Mouse (Mus musculus) spleen, adult 2 months (tissue): ENCODE results near the gene Iscu. TPM values are rescaled to one million over a fixed set of nuclear protein-coding genes. Genes with fewer than 3 reads are reported as not detected.

Experiments used
- DNase-seq, 2 experiments: peaks; one replicate each; pipeline versions ENCODE4 v3.0.0 to v3.0.0-alpha.2; 2012 to 2021; ENCODE audit warnings: low spot score in 2 of 2, low read depth in 1 of 2
- H3K27ac ChIP-seq: fragments of 200-500 bp; 2 replicates; pipeline ENCODE4 v1.5.1; 2012; ENCODE audit warnings: low read length, inconsistent platforms; ENCODE audit not compliant: insufficient read depth
- H3K27me3 ChIP-seq: fragments of 200-500 bp; 2 replicates; pipeline ENCODE4 v1.6.1; 2012; ENCODE audit warnings: mild to moderate bottlenecking, moderate library complexity, low read length, inconsistent platforms; ENCODE audit not compliant: control insufficient read depth, insufficient read depth
- H3K36me3 ChIP-seq: fragments of 200-500 bp; 2 replicates; pipeline ENCODE4 v1.6.1; 2012; ENCODE audit warnings: mild to moderate bottlenecking, low read length, inconsistent platforms; ENCODE audit not compliant: control insufficient read depth, insufficient read depth
- H3K4me1 ChIP-seq: fragments of 200-500 bp; 2 replicates; pipeline ENCODE4 v1.6.1; 2011; ENCODE audit warnings: inconsistent platforms; ENCODE audit not compliant: control insufficient read depth, insufficient read depth, insufficient read length
- H3K4me3 ChIP-seq: fragments of 200-500 bp; 2 replicates; pipeline ENCODE4 v1.5.1; 2011; ENCODE audit warnings: mild to moderate bottlenecking, inconsistent platforms; ENCODE audit not compliant: insufficient read depth, insufficient read length; ENCODE audit errors: extremely low read depth
- CTCF ChIP-seq: fragments of 200-500 bp; IDR thresholded peaks from 2 replicates; pipeline ENCODE4 v1.5.1; 2011; ENCODE audit warnings: mild to moderate bottlenecking, inconsistent platforms; ENCODE audit not compliant: insufficient read depth, insufficient read length, insufficient replicate concordance; ENCODE audit errors: extremely low read depth
- POLR2A ChIP-seq: fragments of 200-500 bp; IDR thresholded peaks from 2 replicates; pipeline ENCODE4 v1.6.1; 2011; ENCODE audit warnings: low read depth, low read length, inconsistent platforms
- WGBS: fragments of 180-500 bp; shearing (Covaris S2); methylation state at CpG from one replicate; pipeline ENCODE4 v1.1.7; 2018; 5-methylcytosine and 5-hydroxymethylcytosine counted together
- polyA plus RNA-seq: library from polyadenylated mRNA; depleted of rRNA; stranded (reverse); fragments of >200 nt; gene quantifications from 2 replicates; pipeline ENCODE4 v1.2.3, GENCODE M21; 2012

Gene Iscu
- polyA plus RNA-seq, 1 experiment = 79.7 TPM

DNA sequence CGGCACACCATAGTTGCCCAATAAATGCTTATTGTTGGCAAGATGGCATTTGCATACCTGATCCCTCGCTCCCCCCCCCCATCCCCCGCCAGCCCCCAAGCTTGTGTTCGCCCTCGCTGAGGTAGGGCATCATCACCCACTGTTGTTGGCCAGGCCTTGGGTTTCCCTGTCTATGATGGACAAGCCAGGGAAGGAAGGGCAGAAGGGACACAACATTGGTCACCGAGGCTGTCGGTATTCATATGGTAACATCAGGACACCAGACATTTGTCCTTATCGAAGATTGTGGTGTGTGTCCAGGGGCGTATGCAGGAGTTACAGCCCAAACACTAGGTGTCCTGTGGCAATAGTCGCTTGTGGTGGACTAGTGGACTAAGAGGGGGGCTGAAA is 36.4 kb upstream of the Iscu start:
- TF ChIP-seq POLR2A (no peak), CTCF (no peak)
- Histone ChIP-seq H3K4me1 (peaks cover 4% of the 10 kb centered on the region; the same call in 1 of the 2 replicates), H3K27me3 (no peaks in the 10 kb centered on the region), H3K36me3 (peaks cover 18% of the 10 kb centered on the region), H3K27ac (peak overlapping the region; percentile 86), H3K4me3 (peak overlapping the region; percentile 85)
- WGBS = 1% methylated on average over 10 of the region's 10 CpGs
- no peak for DNase-seq

- WGBS = 57% methylated on average over 15 of the region's 15 CpGs
- H3K4me3 ChIP-seq = peak overlapping the region; percentile 85; the same call in 1 of the 2 replicates
- TF ChIP-seq CTCF = no peak
- no peak for TF ChIP-seq POLR2A
- no peak for DNase-seq
- H3K4me1 ChIP-seq = peaks cover 4% of the 10 kb centered on the region; the same call in 1 of the 2 replicates
- H3K27ac ChIP-seq = no peak overlapping the region; the same call in 1 of the 2 replicates
- no peaks in the 10 kb centered on the region for H3K27me3 ChIP-seq
- H3K36me3 ChIP-seq = peaks cover 22% of the 10 kb centered on the region
Measured at GRCm38 (mm10) chr5:113736522-113737164, 35.9 kb upstream of the Iscu start.

DNA sequence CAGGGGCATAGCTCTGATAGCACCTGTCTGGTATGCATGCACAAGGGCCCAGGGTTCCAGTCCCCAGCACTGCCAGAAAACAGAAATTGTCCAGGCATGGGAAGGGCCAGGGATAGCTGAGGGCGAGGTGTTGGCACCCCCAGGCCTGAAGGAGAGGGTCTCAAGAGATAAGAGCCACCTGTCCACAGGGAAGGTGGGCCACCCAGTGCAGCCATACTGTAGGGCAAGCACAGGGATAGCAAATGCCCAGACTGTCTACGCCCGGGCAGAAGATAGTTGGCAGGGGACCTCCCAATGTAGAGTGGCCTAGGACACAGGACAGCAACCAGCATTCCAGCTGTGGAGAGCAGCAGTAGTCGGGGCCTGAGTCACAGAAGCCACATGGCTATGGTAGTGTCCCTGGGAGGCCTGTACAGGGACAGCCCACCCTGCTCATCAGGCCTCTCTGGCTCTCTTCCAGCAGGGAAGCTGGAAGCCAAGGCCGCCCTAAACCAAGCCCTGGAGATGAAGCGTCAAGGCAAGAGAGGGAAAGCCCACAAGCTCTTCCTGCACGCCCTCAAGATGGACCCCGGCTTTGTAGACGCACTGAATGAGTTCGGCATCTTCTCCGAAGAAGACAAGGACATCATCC is 34.8 kb upstream of the Iscu start:
- Histone ChIP-seq H3K27ac (no peak overlapping the region), H3K4me3 (no peak overlapping the region), H3K27me3 (no peaks in the 10 kb centered on the region), H3K36me3 (peaks cover 25% of the 10 kb centered on the region), H3K4me1 (peaks cover 4% of the 10 kb centered on the region; the same call in 1 of the 2 replicates)
- DNase-seq = no peak
- 92% methylated on average over 11 of the region's 11 CpGs for WGBS
- TF ChIP-seq POLR2A = no peak
- no peak for TF ChIP-seq CTCF

DNA sequence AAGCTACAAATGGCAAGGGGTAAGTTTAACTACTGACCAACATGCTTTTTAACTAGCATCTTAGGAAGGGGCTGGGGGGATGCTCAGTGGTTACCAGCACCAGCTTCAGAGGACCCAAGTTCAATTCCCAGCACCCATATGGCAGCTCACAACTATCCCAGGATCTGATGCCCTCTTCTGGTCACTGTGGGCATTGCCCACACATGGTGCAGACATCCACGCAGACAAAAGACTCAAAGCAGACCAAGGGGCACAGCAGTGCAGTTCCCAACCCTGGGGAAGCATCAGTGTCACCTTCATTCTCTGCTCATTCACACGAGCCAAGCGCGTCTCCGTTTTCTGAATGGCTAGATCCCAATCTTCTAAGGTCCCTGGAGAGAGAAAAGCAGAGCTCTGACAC is 24.9 kb upstream of the Iscu start:
- TF ChIP-seq POLR2A (no peak), CTCF (no peak)
- Histone ChIP-seq H3K4me3 (no peak overlapping the region), H3K27me3 (no peaks in the 10 kb centered on the region), H3K4me1 (no peaks in the 10 kb centered on the region), H3K27ac (no peak overlapping the region), H3K36me3 (peaks cover 83% of the 10 kb centered on the region)
- DNase-seq = no peak
- WGBS = 96% methylated on average over 5 of the region's 5 CpGs

GRCm38 (mm10) chr5:113748556-113749331 is 23.8 kb upstream of the Iscu start:
- Histone ChIP-seq H3K27ac (no peak overlapping the region), H3K36me3 (peaks cover 83% of the 10 kb centered on the region)
- DNase-seq = no peak

DNA sequence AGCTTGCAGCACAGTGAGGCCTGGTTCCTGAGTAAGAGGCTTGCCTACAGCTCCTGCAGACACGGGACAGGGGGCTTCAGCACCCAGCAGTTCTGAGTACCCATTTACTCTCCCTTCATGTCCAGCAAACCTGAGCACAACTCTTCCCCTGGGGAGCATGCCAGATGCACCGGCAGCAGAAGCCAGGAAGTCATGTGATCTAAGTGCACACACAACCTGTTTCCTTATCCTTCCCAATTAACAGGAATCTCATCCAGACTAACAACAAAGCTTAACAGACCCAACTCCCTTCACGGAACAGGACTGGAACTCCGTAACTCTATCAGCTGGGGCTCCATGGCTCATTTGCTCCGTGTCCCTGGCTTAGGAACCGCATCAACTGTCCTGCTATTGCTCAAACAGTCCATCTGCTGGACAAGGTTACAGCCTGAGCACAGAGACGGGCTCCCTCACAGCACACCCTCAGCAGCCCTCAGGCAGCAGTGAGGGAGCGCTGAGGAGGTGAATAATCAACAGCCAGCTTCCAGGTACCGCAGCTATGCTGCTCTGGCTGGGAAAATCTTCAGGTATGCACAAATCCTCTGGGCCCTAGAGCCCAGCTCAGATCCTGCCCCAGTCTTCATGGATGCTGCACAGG is 20.9 kb upstream of the Iscu start:
- Histone ChIP-seq H3K4me1 (no peaks in the 10 kb centered on the region), H3K4me3 (no peak overlapping the region), H3K36me3 (peaks cover 71% of the 10 kb centered on the region), H3K27ac (no peak overlapping the region), H3K27me3 (no peaks in the 10 kb centered on the region)
- TF ChIP-seq POLR2A (no peak), CTCF (no peak)
- 85% methylated on average over 9 of the region's 9 CpGs for WGBS
- no peak for DNase-seq

More at GRCm38 (mm10) chr5:113748556-113749331, 23.8 kb upstream of the Iscu start:
- H3K4me1 ChIP-seq = no peaks in the 10 kb centered on the region
- no peak for TF ChIP-seq CTCF
- no peak for TF ChIP-seq POLR2A
- WGBS = 96% methylated on average over 13 of the region's 13 CpGs
- H3K4me3 ChIP-seq = no peak overlapping the region
- H3K27me3 ChIP-seq = no peaks in the 10 kb centered on the region
